Mouse (Mus musculus) E14TG2a.4 (cell line): ENCODE results near the gene 4933428G20Rik.

ENCODE experiments used
- CTCF ChIP-seq: conservative IDR thresholded peaks from 2 replicates; pipeline ENCODE4 v1.5.1; 2014; ENCODE audit warnings: low read length
- NANOG ChIP-seq: IDR thresholded peaks from 2 replicates; pipeline ENCODE4 v1.6.1; 2014; ENCODE audit warnings: borderline replicate concordance, low read length, mixed read lengths

DNA sequence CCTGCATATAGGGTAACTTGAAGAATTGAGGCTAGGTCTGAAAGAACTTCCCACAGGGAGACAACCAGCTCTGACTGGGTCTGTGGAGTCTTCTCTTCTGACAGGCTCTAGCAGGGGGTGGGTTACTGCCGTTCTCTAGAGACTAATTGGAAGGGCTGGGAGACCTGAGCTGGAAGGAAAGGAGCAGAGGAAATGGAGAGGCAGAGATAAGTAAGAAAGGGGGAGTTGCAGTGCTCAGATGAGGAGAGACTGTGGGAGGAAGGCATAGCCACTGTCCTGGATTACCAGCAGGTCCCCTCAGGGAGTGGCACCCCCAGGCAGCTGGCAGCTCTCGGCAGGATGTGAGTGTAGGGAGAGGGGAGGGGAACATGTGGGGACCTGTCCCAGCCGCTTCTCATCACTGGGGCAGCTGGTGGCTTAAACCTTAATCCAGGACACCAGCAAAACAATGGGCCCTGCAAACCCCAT lies 58.4 kb downstream of the 4933428G20Rik start:
- TF ChIP-seq CTCF (no peak), NANOG (no peak)
